Mouse (Mus musculus): ENCODE results near the gene Tmem120b. TPM values are rescaled to one million over a fixed set of nuclear protein-coding genes. Genes with fewer than 3 reads are reported as not detected.

Gene Tmem120b
- total RNA-seq, 2 experiments from 2014 or later: 10.6 to 12.1 TPM

DNA sequence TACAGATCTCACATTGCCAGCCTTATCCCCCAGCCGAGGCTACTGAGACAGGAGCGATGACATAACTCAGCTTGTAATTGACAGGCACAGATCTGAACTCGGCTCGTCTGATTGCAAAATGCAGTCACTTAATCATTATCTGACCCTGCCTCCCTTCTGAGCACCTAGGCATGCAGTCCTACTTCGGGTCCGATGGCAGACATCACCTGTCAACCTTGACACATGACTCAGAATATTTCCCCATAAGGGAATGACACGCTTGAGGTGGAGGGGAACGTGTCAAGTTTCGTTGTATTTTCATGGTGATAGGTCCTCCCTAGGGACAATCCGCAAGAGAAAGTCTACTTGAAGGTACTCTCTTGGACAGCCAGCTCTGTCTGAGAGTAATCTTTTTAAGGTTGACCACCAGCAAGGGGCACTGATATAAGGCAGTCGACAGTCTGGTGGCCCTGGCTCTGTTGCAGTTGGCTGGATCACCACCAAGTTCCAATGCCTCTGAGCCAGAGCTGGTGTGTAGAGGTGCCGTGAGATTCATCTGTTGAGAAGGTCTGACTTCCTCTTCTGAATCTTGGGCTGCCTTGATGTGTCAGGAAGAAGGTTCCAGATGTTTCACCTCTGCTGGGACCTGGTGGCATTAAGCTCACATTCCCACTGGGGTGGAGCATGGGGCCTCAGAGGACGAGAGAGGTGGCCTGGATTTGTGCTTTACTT, 15.3 kb downstream of the Tmem120b start:
- intact Hi-C loops (cut with DNase I): no loop called here
- no peak for DNase-seq

DNA sequence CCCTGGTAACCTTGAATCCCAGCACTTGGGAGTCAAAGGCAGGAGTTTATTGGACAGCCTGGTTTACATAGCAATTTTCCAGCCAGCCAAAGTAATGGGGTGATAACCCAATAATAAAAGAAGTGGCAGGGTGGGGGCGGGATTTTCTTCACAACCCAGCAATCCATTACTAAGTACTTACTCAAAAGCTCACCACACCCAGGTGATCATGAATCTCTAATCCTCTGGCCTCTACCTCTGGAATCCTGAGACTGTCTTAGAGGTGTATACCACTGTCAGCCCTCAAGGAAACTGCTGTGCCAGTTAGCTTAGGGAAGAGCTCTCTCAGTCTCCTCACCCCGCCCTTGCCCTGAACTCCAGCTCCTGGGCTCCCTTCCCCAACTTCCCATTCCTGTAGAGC, 18.3 kb downstream of the Tmem120b start:
- intact Hi-C loops (cut with DNase I): no loop called here
- DNase-seq: no peak

DNA sequence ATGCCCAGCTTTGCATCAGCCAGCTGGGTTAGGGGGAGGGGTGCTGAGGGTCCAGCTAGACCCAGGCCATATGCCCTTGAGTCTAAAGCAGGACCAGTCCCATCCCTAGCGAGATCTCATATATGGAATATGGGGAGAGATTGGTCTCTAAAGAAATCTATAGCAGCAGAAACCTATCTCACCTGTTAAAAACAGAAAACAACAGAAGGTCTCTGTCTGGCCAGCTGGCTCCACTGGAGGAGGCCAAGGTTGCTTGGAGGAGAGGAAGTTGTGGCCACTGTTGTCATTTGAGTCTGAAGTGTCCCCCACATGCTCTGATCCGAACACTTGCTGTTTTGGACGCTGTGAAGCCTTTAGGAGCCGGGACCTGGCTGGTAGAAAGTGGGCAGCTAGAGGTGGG, 20.6 kb downstream of the Tmem120b start:
- DNase-seq: no peak
- intact Hi-C loops (cut with DNase I): no loop called here

DNA sequence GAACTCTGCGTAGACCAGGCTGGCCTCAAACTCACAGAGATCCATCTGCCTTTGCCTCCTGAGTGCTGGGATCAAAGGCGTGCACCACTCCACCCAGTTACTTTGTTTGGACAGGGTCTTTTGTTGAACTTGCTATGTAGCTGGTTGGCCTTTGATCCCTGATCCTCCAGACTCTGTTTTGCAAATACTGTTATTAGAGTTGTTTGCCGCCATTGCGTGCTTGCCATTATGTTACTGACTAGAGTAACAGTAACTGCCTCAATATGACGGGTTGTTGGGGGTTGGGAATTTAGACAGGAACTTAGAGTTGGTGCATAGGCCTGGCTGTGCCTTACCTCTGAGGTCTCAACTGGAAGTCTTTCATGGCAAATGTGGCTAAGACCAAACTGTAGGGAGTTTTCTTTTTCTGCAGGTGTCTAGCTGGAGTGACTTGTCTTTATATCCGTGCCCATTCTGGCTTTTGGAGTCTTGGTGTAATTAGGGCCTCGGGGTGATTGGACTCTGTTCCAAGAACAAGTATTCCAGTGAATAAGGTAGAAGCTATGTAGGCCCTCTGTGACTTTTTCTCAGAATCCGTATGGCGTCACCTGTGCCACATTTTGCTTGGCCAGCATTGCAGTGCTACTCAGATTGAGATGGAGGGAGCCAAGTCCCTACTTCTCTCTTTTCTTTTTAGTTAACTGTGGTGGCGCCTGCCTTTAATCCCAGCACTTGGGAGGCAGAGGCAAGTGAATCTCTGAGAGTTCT, 22.5 kb downstream of the Tmem120b start:
- intact Hi-C loops (cut with DNase I): no loop called here
- no peak for DNase-seq

DNA sequence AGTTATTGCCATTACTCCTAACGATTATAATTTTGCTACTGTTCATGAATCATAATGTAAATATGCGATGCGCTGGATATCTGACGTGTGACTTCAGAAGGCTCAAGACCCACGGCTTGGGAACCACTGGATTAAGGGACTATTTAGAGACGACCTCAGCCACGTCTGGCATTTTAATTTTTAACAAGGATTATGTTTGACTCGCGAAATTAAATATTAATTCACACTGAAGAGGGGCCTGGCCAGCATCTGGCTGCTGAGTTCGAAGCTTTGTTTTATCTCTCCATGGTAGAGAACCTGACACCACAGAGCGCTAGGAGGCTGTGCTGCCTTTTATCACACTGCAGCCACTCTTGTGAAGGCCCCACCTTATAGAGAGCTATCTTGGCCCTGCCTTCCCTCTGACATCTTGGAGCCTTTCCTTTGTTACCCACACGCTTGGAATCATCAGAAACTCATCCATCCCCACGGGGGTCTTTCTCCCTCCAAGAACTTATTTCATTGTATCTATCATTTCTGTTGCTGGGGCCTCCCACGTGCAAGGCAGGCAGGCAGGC, 24.9 kb downstream of the Tmem120b start:
- no peak for DNase-seq
- intact Hi-C loops (cut with DNase I): no loop called here

DNA sequence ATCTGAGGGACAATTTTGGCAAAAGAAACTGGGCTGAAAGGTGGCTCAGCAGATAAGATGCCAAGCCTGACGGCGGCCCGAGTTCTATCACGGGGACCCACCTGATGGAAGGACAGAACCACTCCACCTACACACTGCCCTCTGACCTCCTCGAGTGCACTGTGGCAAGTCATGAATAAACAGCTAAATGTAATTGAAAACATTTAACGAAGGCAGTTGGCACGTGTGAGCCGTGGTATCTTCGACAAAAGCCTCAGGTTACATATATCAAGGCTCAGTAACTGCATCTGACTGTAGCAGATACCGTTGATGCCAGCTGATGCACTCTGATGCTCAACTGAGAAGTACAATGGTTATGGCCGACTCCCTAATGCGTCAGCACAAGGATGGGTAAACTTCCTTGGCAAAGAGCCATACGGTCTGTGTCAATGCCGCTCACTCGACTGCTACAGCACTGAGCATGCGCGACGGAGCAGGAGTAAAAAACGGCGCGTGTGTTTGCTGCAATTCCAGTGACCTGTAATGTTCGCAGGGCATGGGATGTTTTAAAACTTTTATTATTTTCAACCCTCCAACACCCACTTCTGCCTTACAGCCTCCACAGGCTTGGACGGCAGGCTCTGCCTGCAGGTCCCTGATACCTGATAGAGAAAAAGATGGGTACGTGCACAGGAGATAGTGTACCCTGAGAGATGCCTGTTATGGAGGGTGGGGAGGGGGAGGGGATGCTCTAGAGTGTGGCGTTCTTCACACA, 26.2 kb downstream of the Tmem120b start:
- intact Hi-C loops (cut with DNase I): no loop called here
- no peak for DNase-seq

DNA sequence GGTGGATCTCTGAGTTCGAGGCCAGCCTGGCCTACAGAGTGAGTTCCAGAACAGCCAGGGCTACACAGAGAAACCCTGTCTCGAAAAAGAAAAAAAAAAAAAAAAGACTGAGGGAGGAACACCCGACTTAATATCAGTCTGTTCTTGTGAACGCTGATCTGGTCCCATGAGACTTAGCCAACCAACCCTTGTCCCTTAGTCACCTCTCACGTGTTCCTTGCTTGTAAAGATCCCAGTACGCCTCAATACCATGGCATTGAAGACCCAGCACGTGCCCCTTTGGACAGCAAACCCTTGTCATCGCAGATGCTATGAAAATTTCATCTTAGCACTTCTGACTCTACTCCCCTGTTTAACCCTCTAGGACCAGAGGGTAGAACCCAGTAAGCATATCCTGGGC, 28.1 kb downstream of the Tmem120b start:
- intact Hi-C loops (cut with DNase I): no loop called here
- no peak for DNase-seq

DNA sequence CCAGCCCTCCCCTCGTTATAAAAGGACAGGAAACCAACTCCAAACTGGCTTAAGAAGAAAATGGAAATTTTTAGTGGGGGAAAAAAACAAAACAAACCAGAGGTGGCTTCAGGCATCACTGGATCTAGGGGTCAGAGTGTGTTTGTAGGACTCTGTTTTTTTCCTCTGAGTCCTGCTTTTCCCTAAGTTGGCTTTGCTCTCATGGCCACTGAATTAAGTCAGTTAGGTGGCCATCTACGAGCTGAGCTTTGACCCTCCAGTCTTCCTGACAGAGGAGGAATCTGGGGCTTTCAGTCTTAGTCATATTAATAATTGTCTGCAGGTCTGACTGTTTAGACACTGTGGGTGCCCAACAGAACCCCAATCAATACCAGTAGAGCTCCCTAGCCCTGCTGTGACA, 30.3 kb downstream of the Tmem120b start:
- no peak for DNase-seq

DNA sequence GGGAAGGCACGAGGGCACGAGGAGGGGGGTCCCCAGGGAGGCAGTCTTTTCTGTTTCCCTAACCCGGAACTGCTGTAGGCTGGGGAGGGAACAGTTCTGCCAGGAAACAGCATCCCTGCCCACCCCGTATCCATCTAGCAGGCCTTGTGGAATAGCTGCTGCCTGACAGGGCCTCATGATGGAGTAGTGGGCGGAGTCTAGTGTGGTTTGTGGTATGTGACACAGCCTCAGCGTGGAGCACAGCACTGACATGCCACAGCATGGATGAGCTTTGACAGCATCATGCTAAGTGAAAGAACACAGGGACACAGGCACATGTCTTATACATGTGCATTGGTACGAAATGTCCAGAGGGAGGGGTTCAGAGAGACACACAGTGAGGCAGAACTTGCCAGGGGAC, 34.2 kb downstream of the Tmem120b start:
- intact Hi-C loops (cut with DNase I): no loop called here
- DNase-seq: no peak

More for the DNA sequence above, 30.3 kb downstream of the Tmem120b start:
- intact Hi-C loops (cut with DNase I): no loop called here

DNA sequence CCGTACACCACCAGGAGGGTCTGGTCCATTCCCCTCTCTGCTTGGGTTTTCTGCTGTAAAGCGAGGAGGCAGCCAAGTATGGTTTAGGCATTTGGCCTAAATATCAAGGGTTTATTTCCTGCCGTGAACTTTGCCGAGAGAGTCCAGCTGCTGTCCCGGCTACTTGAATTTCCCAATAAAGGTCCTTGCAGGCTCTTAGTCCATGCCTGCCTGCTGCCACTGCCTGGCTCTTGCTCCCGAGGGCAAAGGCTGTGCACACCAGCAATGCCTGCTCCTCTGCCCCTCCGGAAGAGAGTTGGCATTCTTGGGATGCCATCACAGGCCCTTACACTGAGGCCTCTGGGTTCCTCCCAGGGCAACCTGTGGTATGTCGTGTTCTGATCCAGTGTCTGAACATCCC, 35.3 kb downstream of the Tmem120b start:
- peak in 1 of 2 experiments; percentile 20 for DNase-seq
- intact Hi-C loops (cut with DNase I): no loop called here

DNA sequence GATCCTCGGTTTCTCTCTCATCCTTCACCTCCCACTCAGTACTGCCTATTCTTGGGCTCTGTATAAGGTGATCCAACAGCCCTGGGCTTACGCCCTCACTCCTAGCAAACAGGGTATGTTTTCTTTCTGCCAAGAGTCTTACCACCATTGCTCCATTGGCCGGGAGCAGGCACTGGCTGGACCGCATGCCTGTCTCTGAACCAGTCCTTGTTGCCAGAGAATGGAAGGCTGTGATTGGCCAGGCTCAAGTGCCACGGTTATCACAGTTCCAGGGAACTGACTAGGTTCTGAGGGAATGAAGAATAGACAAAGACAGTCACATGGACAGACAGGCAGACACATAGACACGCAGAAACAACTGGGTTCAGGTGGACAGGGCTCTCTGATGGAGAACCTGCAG, 36.6 kb downstream of the Tmem120b start:
- intact Hi-C loops (cut with DNase I): no loop called here
- peak; percentile 36 to 56 for DNase-seq

DNA sequence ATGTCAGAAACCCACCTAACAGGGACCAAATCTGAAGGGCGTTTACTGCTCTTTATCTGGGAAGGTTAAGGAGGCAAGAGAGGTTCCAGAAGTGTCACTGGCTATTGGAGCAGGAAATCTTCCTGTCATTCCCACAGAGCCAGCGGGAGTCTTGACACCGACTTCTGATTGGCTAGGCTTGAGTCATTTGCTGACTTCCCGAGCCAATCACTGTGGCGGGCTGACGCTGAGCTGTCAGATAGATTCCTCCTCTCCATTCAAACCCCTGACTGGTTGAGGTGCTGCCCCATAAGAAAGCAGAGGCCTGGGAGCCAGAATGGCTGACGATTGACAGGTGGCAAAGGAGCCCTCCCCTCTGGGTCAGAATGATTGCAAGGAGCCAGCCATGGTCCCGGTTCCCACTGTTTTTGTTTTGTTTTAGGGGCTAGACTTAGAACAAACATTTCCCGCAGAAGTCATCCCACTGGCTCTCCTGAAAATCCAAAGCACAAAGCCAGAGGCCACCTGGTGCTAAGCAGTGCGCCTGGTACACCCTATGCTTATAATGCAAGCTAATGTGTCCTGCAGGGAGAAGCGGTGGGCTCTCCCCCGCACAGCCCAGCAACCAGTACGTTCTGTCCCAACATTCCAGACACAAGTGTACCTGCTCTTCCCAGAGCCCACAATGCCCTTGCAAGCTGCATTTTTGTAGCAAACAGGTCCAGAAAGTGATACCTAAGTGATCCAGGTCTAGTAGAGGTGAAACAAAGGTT, 41.4 kb downstream of the Tmem120b start:
- peak in 1 of 2 experiments; percentile 38 for DNase-seq
- intact Hi-C loops (cut with DNase I): no loop called here

DNA sequence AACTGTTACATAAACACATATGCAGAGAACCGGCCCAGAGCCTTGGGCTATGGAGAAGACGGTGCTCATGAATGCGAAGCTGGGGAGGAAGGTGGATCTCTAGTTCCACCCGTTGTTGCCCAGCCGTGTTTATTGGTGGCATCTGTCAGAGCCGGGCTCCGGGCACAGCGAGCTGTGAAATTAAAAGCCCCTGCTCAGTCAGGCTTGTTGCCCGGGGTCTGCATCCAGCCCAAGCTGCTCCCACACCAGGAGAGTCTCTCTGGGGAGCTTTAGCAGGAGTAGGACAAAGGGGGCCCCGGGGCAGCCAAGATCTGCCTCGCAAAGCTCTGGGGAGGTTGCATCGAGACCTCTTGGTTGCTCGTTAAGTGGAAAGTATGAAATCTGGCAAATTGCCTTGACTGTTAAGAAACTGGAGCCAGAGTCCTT, 42.1 kb downstream of the Tmem120b start:
- intact Hi-C loops (cut with DNase I): no loop called here

DNA sequence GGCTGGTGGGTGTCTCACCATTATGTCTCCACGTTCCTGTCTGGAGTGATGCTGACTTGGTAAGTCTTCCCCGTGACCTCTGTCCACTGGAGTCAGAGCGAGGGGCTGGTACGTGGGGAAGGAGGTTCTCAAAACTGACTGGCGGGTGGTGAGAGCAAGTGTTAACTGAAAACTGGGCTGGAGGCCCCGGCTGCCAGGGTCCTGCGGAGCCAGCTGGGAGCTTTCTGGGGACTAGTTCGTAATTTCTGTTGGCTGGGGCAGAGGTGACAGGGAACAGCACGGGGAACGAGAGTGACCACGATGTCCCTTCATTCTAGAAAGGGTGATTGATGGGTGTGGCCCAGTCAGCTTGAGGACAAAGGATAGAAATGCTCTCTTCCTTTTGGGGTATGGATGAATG, 45.9 kb downstream of the Tmem120b start:
- DNase-seq: no peak
- intact Hi-C loops (cut with DNase I): loop anchor here (2.0 kb wide), 1 partner anchor 49 kb away; no protein-coding TSS in a partner anchor

More for the DNA sequence above, 42.1 kb downstream of the Tmem120b start:
- DNase-seq: no peak

DNA sequence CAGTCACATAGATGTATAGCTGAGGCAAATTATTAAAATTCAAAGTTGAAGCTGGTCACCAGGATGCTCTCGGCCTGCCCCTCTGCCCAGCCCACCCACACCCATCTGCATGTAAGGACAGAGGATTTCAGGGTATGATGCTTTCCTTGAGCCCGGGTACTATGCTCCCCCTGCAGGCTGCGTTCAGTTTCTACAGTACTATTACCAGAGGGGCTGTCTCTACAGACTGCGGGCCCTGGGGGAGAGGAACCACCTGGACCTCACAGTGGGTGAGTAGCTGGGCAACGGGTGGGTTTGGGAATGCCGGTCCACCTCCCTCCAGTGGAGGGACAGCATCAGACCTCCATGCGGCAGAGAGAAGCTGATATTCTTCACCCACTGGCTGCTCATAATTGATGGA, 46.7 kb downstream of the Tmem120b start:
- intact Hi-C loops (cut with DNase I): loop anchor here (2.0 kb wide), 1 partner anchor 50 kb away; no protein-coding TSS in a partner anchor
- peak; percentile 50 to 55 for DNase-seq

DNA sequence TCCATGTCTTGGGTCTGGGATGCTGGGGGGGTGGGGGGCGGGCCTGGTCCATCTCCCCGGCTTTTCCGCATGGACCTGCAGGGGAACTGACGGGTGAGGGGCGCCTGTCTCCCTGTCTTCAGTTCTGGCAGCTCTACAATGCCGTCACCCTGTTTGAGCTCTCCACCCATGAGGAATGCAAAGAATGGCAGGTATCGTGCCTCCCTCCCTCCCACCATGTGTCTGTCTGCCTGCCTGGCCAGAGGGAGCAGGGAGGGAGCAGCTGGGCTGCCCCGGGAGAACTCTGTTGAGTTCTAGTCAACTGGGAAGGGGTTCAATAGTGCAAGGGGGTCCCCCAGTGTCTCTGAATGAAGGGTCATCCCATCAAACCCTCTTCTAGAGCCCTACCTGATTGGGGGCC, 47.9 kb downstream of the Tmem120b start:
- intact Hi-C loops (cut with DNase I): loop anchor here (2.0 kb wide), 1 partner anchor 33 kb away; no protein-coding TSS in a partner anchor

DNA sequence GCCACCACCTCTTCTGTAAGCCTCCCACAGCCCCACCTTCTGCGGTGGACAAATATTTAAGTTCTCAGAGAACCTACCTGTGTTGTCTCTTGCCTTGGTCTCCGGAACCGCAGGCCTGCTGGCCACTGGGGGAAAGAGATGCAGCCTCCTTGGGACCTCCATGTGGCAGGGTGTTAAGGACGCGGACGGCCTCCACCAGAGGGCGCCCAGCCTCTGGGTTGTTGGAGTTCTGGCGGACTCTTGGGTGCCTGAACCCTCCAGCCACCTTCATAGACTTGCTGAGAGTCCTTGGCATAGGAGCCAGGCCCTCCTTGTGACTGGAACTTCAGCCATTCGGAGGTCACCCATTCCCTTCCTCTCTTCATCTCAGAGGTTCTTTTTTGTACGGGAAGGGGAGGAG, 49.0 kb downstream of the Tmem120b start:
- peak; percentile 82 to 87 for DNase-seq
- intact Hi-C loops (cut with DNase I): loop anchor here (1.0 to 2.0 kb wide), 3 partner anchors 15 to 54 kb away; partner anchors contain the start of gene Rhof

More for the DNA sequence above, 47.9 kb downstream of the Tmem120b start:
- DNase-seq: no peak

DNA sequence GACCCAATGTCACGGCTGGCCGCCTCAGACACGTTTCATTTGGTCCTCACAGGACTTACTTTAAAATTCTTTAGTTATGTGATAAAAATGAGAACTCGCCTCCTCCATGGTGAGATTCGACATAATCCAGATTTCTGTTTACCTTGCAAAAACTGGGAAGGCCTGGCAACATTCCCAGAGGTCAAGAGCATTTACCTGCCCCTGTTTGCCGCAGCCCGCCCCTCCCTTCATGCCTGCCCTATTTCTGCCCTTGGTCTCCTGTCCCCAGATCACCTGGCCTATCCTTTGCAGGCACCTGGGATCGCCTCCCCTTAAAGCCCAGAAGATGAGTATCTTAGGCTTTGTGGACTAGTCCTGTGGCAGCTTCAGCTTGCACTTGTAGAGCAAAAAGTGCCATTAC, 49.6 kb downstream of the Tmem120b start:
- intact Hi-C loops (cut with DNase I): loop anchor here (1.0 to 2.0 kb wide), 3 partner anchors 15 to 54 kb away; partner anchors contain the start of gene Rhof
- DNase-seq: no peak

DNA sequence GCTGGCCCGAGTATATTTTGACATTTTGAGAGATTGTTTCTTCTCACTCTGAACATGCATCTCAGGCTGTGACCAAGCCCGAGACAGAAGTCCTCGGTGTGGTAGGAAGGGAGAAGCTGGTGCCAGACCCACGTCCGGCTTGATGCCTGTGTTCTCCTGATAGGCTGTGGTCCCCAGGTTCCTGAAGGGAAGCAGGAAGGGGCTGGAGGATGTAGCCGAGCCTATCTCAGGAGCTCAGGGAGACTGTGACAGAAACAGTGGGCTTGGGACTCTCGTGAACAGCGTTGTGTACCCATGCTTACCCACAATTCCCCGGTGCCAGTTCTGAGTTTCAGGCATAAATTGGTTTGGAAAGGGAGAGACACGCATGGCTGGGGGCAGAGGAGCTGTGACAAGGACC, 50.6 kb downstream of the Tmem120b start:
- intact Hi-C loops (cut with DNase I): no loop called here
- DNase-seq: no peak
